ENCODE assay signal across 11 mouse cellular contexts in the genomic region with DNA sequence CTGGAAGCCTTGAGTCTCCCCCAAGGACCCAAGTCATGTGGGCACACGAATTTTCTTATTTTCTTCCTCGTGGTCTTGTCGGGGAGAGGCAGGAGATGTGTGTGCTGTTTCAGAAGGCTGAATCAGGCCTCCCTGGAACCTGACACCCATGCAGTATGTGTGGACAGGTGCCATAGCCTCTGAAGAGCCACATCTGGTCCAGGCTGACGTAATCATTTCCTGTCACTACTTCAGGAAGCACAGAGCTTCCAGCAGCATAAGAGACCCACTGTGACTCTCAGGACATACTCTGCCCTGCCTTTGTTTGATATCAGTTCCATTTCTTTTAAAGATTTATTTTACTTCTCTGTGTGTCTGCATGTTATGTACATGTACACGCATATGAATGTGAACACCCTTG.
DNase-seq lines count a peak whose midpoint lies in the region; ATAC-seq lines count a peak whose summit lies in the region.
"Had no signal": no experiment of that assay in that cellular context is flagged by ENCODE, and none has a peak within 500 bp of the region (broad histone marks: within the 10 kb centered on the region; RNA-seq: fewer than 3 reads in every experiment).

No protein-coding gene starts in this region.

- no peaks in the 10 kb centered on the region; the same call in 1 of the 2 replicates for H3K4me1 ChIP-seq in embryonic facial prominence, embryonic 11.5 days (ENCODE audit: control insufficient read depth, insufficient read depth, low read length)
- peaks cover 13% of the 10 kb centered on the region; the same call in 1 of the 2 replicates for H3K4me1 ChIP-seq in limb, embryonic 15.5 days
- H3K4me1 ChIP-seq in hindbrain, embryonic 10.5 days (replicated peaks): peaks cover 25% of the 10 kb centered on the region
- no peaks in the 10 kb centered on the region for H3K4me1 ChIP-seq in liver, embryonic 11.5 days (replicated peaks; ENCODE audit: control insufficient read depth, insufficient read depth, low read length)

- no peaks in the 10 kb centered on the region for H3K27me3 ChIP-seq in embryonic facial prominence, embryonic 11.5 days (ENCODE audit: control insufficient read depth, insufficient read depth, low read length)
- no peaks in the 10 kb centered on the region for H3K27me3 ChIP-seq in limb, embryonic 15.5 days
- peaks cover 3% of the 10 kb centered on the region; the same call in 1 of the 2 replicates for H3K27me3 ChIP-seq in hindbrain, embryonic 10.5 days (ENCODE audit: insufficient read depth, poor library complexity, severe bottlenecking)
- no peaks in the 10 kb centered on the region for H3K27me3 ChIP-seq in liver, embryonic 11.5 days (replicated peaks; ENCODE audit: control insufficient read depth, insufficient read depth, low read length)
- H3K27me3 ChIP-seq: embryonic facial prominence, embryonic 15.5 days; limb, embryonic 12.5 days had no signal

- no peak overlapping the region for H3K4me2 ChIP-seq in embryonic facial prominence, embryonic 11.5 days (ENCODE audit: low read depth, low read length)
- no peak overlapping the region for H3K4me2 ChIP-seq in limb, embryonic 15.5 days
- H3K4me2 ChIP-seq in liver, embryonic 11.5 days: no peak overlapping the region
- H3K4me2 ChIP-seq: embryonic facial prominence, embryonic 15.5 days; limb, embryonic 12.5 days; midbrain, embryonic 11.5 days had no signal

- H3K36me3 ChIP-seq in embryonic facial prominence, embryonic 11.5 days (replicated peaks; ENCODE audit: control insufficient read depth, insufficient read depth, low read depth, low read length): no peaks in the 10 kb centered on the region
- H3K36me3 ChIP-seq in limb, embryonic 15.5 days: no peaks in the 10 kb centered on the region
- H3K36me3 ChIP-seq in hindbrain, embryonic 10.5 days: no peaks in the 10 kb centered on the region
- H3K36me3 ChIP-seq in liver, embryonic 11.5 days (ENCODE audit: control insufficient read depth, insufficient read depth, low read length): no peaks in the 10 kb centered on the region
- H3K36me3 ChIP-seq: embryonic facial prominence, embryonic 15.5 days; limb, embryonic 12.5 days had no signal

- peak; percentile 74 for DNase-seq in embryo, embryonic 10 days (ENCODE audit: low spot score)
- no peak for DNase-seq in embryo, embryonic 9.5 days (ENCODE audit: extremely low spot score)
- DNase-seq in 3134 (ENCODE audit: extremely low read depth, insufficient read length, low spot score): peak; percentile 60
- peak; percentile 69 for DNase-seq in embryonic facial prominence, embryonic 11.5 days (ENCODE audit: low spot score)
- no peak for DNase-seq in hindbrain, embryonic 10.5 days (ENCODE audit: low spot score)
- no peak for DNase-seq in liver, embryonic 11.5 days (ENCODE audit: low spot score)
- DNase-seq in urinary bladder, adult 18-20 months (ENCODE audit: low spot score in 2 of 2): no peak

- no peaks in the 10 kb centered on the region for H3K9me3 ChIP-seq in embryonic facial prominence, embryonic 11.5 days (replicated peaks; ENCODE audit: control insufficient read depth, low read length)
- H3K9me3 ChIP-seq in limb, embryonic 15.5 days: no peaks in the 10 kb centered on the region
- no peaks in the 10 kb centered on the region for H3K9me3 ChIP-seq in hindbrain, embryonic 10.5 days
- no peaks in the 10 kb centered on the region for H3K9me3 ChIP-seq in liver, embryonic 11.5 days (ENCODE audit: control insufficient read depth, low read length)
- H3K9me3 ChIP-seq: embryonic facial prominence, embryonic 15.5 days; limb, embryonic 12.5 days had no signal

- H3K27ac ChIP-seq in embryonic facial prominence, embryonic 11.5 days (replicated peaks; ENCODE audit: low read depth, low read length): no peak overlapping the region
- H3K27ac ChIP-seq in limb, embryonic 15.5 days: no peak overlapping the region
- no peak overlapping the region for H3K27ac ChIP-seq in hindbrain, embryonic 10.5 days
- no peak overlapping the region for H3K27ac ChIP-seq in liver, embryonic 11.5 days (ENCODE audit: low read depth, low read length)
- H3K27ac ChIP-seq: embryonic facial prominence, embryonic 15.5 days; limb, embryonic 12.5 days had no signal

- no peak overlapping the region for H3K9ac ChIP-seq in embryonic facial prominence, embryonic 11.5 days (replicated peaks; ENCODE audit: low read length)
- H3K9ac ChIP-seq in limb, embryonic 15.5 days: no peak overlapping the region
- no peak overlapping the region for H3K9ac ChIP-seq in liver, embryonic 11.5 days (ENCODE audit: low read depth, low read length)
- H3K9ac ChIP-seq: embryonic facial prominence, embryonic 15.5 days; limb, embryonic 12.5 days had no signal

- ATAC-seq in embryonic facial prominence, embryonic 11.5 days (replicated peaks; ENCODE audit: insufficient number of reproducible peaks, low FRiP score, low TSS enrichment, low read depth): peak; percentile 75; the same call in 1 of the 2 replicates
- peak; percentile 36; the same call in 1 of the 2 replicates for ATAC-seq in limb, embryonic 15.5 days (ENCODE audit: insufficient number of reproducible peaks, low FRiP score, low TSS enrichment, low read depth)
- ATAC-seq in liver, embryonic 11.5 days (replicated peaks; ENCODE audit: low FRiP score): no peak

- H3K4me3 ChIP-seq in embryonic facial prominence, embryonic 11.5 days (ENCODE audit: low read depth, low read length): no peak overlapping the region
- no peak overlapping the region for H3K4me3 ChIP-seq in limb, embryonic 15.5 days
- no peak overlapping the region for H3K4me3 ChIP-seq in hindbrain, embryonic 10.5 days
- H3K4me3 ChIP-seq in liver, embryonic 11.5 days (ENCODE audit: low read depth, low read length): no peak overlapping the region
- H3K4me3 ChIP-seq: embryonic facial prominence, embryonic 15.5 days; limb, embryonic 12.5 days had no signal

- WGBS in embryonic facial prominence, embryonic 11.5 days: 29% methylated on average over 5 of the region's 5 CpGs
- WGBS in limb, embryonic 15.5 days: 30% methylated on average over 5 of the region's 5 CpGs
- WGBS in hindbrain, embryonic 10.5 days: 67% methylated on average over 5 of the region's 5 CpGs
- WGBS in liver, embryonic 11.5 days: 57% methylated on average over 5 of the region's 5 CpGs

Comparison
In these comparisons a context has a peak if more than half of its experiments do, and no peak if none do; other contexts are left out.
1. DNase-seq: peak in embryo, embryonic 10 days (single experiment), 3134 (single experiment) and embryonic facial prominence, embryonic 11.5 days (single experiment); none in embryo, embryonic 9.5 days (single experiment), hindbrain, embryonic 10.5 days (single experiment), liver, embryonic 11.5 days (single experiment) and urinary bladder, adult 18-20 months (0 of 2).